Mouse (Mus musculus) spleen, adult 2 months (tissue): Measurements from ENCODE around the gene Srcin1. TPM values are rescaled to one million over a fixed set of nuclear protein-coding genes. Genes with fewer than 3 reads are reported as not detected.

Source experiments
- DNase-seq, 2 experiments: peaks; one replicate each; pipeline versions ENCODE4 v3.0.0 to v3.0.0-alpha.2; 2012 to 2021; ENCODE audit warnings: low spot score in 2 of 2, low read depth in 1 of 2
- H3K27ac ChIP-seq: fragments of 200-500 bp; 2 replicates; pipeline ENCODE4 v1.5.1; 2012; ENCODE audit warnings: low read length, inconsistent platforms; ENCODE audit not compliant: insufficient read depth
- H3K27me3 ChIP-seq: fragments of 200-500 bp; 2 replicates; pipeline ENCODE4 v1.6.1; 2012; ENCODE audit warnings: mild to moderate bottlenecking, moderate library complexity, low read length, inconsistent platforms; ENCODE audit not compliant: control insufficient read depth, insufficient read depth
- H3K36me3 ChIP-seq: fragments of 200-500 bp; 2 replicates; pipeline ENCODE4 v1.6.1; 2012; ENCODE audit warnings: mild to moderate bottlenecking, low read length, inconsistent platforms; ENCODE audit not compliant: control insufficient read depth, insufficient read depth
- H3K4me1 ChIP-seq: fragments of 200-500 bp; 2 replicates; pipeline ENCODE4 v1.6.1; 2011; ENCODE audit warnings: inconsistent platforms; ENCODE audit not compliant: control insufficient read depth, insufficient read depth, insufficient read length
- H3K4me3 ChIP-seq: fragments of 200-500 bp; 2 replicates; pipeline ENCODE4 v1.5.1; 2011; ENCODE audit warnings: mild to moderate bottlenecking, inconsistent platforms; ENCODE audit not compliant: insufficient read depth, insufficient read length; ENCODE audit errors: extremely low read depth
- CTCF ChIP-seq: fragments of 200-500 bp; IDR thresholded peaks from 2 replicates; pipeline ENCODE4 v1.5.1; 2011; ENCODE audit warnings: mild to moderate bottlenecking, inconsistent platforms; ENCODE audit not compliant: insufficient read depth, insufficient read length, insufficient replicate concordance; ENCODE audit errors: extremely low read depth
- POLR2A ChIP-seq: fragments of 200-500 bp; IDR thresholded peaks from 2 replicates; pipeline ENCODE4 v1.6.1; 2011; ENCODE audit warnings: low read depth, low read length, inconsistent platforms
- WGBS: fragments of 180-500 bp; shearing (Covaris S2); methylation state at CpG from one replicate; pipeline ENCODE4 v1.1.7; 2018; 5-methylcytosine and 5-hydroxymethylcytosine counted together
- polyA plus RNA-seq: library from polyadenylated mRNA; depleted of rRNA; stranded (reverse); fragments of >200 nt; gene quantifications from 2 replicates; pipeline ENCODE4 v1.2.3, GENCODE M21; 2012; rRNA removed

Srcin1 gene
- polyA plus RNA-seq, 1 experiment = 0.13 TPM

- Histone ChIP-seq H3K4me3 (no peak overlapping the region), H3K27ac (no peak overlapping the region), H3K36me3 (no peaks in the 10 kb centered on the region), H3K4me1 (no peaks in the 10 kb centered on the region), H3K27me3 (no peaks in the 10 kb centered on the region)
- no peak for TF ChIP-seq POLR2A
- peak; percentile 80; the same call in 1 of the 2 replicates for TF ChIP-seq CTCF
- DNase-seq = peak; percentile 57 to 79
- 66% methylated on average over 14 of the region's 14 CpGs for WGBS
These were observed 107.2 kb downstream of the Srcin1 start for GRCm38 (mm10) chr11:97468639-97469287.

DNA sequence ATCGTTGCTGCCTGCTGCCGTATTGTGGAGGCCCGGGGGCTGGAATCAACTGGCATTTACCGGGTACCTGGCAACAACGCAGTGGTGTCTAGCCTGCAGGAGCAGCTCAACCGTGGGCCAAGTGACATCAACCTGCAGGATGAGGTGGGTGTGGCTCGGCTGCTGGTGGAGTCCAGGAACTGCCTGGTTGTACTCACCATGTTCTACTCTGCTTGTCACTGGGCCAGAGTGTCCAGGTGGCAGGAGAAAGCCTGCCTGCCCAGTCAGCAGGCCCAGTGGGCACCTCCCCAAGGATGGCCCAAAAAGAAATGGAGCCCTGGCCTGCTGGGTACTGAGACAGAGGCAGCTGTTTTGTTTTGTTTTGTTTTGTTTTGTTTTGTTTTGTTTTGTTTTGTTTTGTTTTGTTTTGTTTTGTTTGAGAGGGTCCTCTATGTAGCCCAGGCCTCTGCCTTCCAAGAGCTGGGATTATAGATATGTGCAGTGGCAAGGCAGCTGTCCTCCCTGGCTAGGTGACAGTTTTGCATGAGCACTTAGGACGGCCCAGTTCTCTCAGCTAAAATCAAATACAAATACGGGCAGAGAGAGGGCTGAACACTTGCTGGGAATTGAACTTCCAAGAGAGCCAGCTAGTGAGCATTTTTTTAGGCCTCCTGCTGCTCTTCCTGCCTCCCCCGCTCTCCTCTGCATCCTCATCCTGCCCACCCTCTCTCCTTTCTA, 109.4 kb downstream of the Srcin1 start:
- H3K27ac ChIP-seq = no peak overlapping the region
- no peak for DNase-seq
- H3K36me3 ChIP-seq = no peaks in the 10 kb centered on the region

GRCm38 (mm10) chr11:97465957-97466356, 110.0 kb downstream of the Srcin1 start:
- TF ChIP-seq CTCF = no peak
- TF ChIP-seq POLR2A = no peak
- Histone ChIP-seq H3K4me3 (no peak overlapping the region), H3K27me3 (no peaks in the 10 kb centered on the region), H3K27ac (no peak overlapping the region), H3K4me1 (no peaks in the 10 kb centered on the region), H3K36me3 (no peaks in the 10 kb centered on the region)
- 91% methylated on average over 12 of the region's 12 CpGs for WGBS
- DNase-seq = no peak

More for the DNA sequence above, 109.4 kb downstream of the Srcin1 start:
- Histone ChIP-seq H3K27me3 (no peaks in the 10 kb centered on the region), H3K4me3 (no peak overlapping the region), H3K4me1 (no peaks in the 10 kb centered on the region)
- WGBS = 90% methylated on average over 10 of the region's 10 CpGs
- TF ChIP-seq POLR2A (no peak), CTCF (no peak)

- DNase-seq = no peak
- Histone ChIP-seq H3K27ac (no peak overlapping the region), H3K4me1 (no peaks in the 10 kb centered on the region), H3K4me3 (no peak overlapping the region), H3K36me3 (no peaks in the 10 kb centered on the region), H3K27me3 (no peaks in the 10 kb centered on the region)
- WGBS = 94% methylated on average over 4 of the region's 4 CpGs
- TF ChIP-seq CTCF (no peak), POLR2A (no peak)
These were observed 112.0 kb downstream of the Srcin1 start for GRCm38 (mm10) chr11:97463991-97464390.

DNA sequence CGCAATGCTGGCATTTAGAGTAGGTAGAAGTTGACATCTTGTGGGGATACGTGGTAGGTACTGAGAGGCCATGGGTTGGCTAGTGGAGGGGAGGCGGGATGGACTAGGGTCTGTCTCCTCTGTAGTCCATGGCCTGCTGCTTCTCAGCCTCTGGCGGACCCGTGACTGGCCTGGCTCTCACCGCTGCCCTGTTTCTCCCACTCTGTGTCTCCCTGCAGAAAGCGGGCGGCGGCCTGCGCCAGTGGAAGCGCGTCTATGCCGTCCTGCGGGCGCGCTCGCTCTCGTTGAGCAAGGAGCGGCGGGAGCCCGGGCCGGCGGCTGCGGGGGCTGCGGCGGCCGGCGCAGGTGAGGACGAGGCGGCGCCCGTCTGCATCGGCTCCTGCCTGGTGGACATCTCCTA, 112.8 kb downstream of the Srcin1 start:
- Histone ChIP-seq H3K36me3 (no peaks in the 10 kb centered on the region), H3K27ac (no peak overlapping the region)
- 96% methylated on average over 33 of the region's 33 CpGs for WGBS

GRCm38 (mm10) chr11:97462538-97462937, 113.4 kb downstream of the Srcin1 start:
- H3K4me3 ChIP-seq = no peak overlapping the region
- H3K36me3 ChIP-seq = no peaks in the 10 kb centered on the region
- H3K4me1 ChIP-seq = no peaks in the 10 kb centered on the region
- no peaks in the 10 kb centered on the region for H3K27me3 ChIP-seq
- H3K27ac ChIP-seq = no peak overlapping the region
- WGBS = 92% methylated on average over 6 of the region's 6 CpGs
- DNase-seq = no peak
- TF ChIP-seq POLR2A = no peak
- TF ChIP-seq CTCF = no peak

More for the DNA sequence above, 112.8 kb downstream of the Srcin1 start:
- TF ChIP-seq POLR2A = no peak
- Histone ChIP-seq H3K27me3 (no peaks in the 10 kb centered on the region), H3K4me1 (no peaks in the 10 kb centered on the region), H3K4me3 (no peak overlapping the region)
- no peak for DNase-seq

- Histone ChIP-seq H3K4me3 (no peak overlapping the region), H3K27me3 (no peaks in the 10 kb centered on the region), H3K27ac (no peak overlapping the region), H3K4me1 (no peaks in the 10 kb centered on the region), H3K36me3 (no peaks in the 10 kb centered on the region)
- no peak for DNase-seq
- 94% methylated on average over 3 of the region's 3 CpGs for WGBS
- TF ChIP-seq CTCF (no peak), POLR2A (no peak)
These were observed 114.6 kb downstream of the Srcin1 start for GRCm38 (mm10) chr11:97461307-97461820.

Other genes with a start within 250 kb of the Srcin1 start
- gene Gpr179, start 224.1 kb downstream of the Srcin1 start, polyA plus RNA-seq = 0.02 and 0.05 TPM in 2 replicates
- gene Socs7, start 213.6 kb downstream of the Srcin1 start, polyA plus RNA-seq = 6.0 and 6.1 TPM in 2 replicates
- 39.7 and 50.2 TPM in 2 replicates for gene Arhgap23, start 160.7 kb downstream of the Srcin1 start, polyA plus RNA-seq
- gene 4933428G20Rik, start 75.8 kb downstream of the Srcin1 start, polyA plus RNA-seq = not detected in 2 replicates
- 3.9 and 7.8 TPM in 2 replicates for gene Epop, start 53.5 kb upstream of the Srcin1 start, polyA plus RNA-seq
- 65.8 and 93.7 TPM in 2 replicates for gene Mllt6, start 87.2 kb upstream of the Srcin1 start, polyA plus RNA-seq
- 17.3 and 18.5 TPM in 2 replicates for gene Cisd3, start 109.6 kb upstream of the Srcin1 start, polyA plus RNA-seq
- 10.0 and 14.4 TPM in 2 replicates for gene Pcgf2, start 124.3 kb upstream of the Srcin1 start, polyA plus RNA-seq
- 151 and 203 TPM in 2 replicates for gene Psmb3, start 127.2 kb upstream of the Srcin1 start, polyA plus RNA-seq
- gene Pip4k2b, start 168.5 kb upstream of the Srcin1 start, polyA plus RNA-seq = 17.6 and 19.1 TPM in 2 replicates
- 6.7 TPM in 2 replicates for gene Cwc25, start 190.4 kb upstream of the Srcin1 start, polyA plus RNA-seq
- not detected in 2 replicates for gene 1700001P01Rik, start 199.7 kb upstream of the Srcin1 start, polyA plus RNA-seq
- 96.9 and 98.1 TPM in 2 replicates for gene Rpl23, start 206.3 kb upstream of the Srcin1 start, polyA plus RNA-seq
- 69.4 and 75.2 TPM in 2 replicates for gene Lasp1, start 222.8 kb upstream of the Srcin1 start, polyA plus RNA-seq